Mouse (Mus musculus) CH12.LX (cell line): ENCODE results near the gene Pgd.

Experiments
- CTCF ChIP-seq, 2 experiments: IDR thresholded peaks in 1 of 2; conservative IDR thresholded peaks in 1 of 2; 2 replicates each; pipeline ENCODE4 v1.5.1; 2011 to 2012; ENCODE audit warnings: low read depth in 2 of 2, low read length in 2 of 2, improper control_type of control experiment in 1 of 2, inconsistent platforms in 1 of 2, mild to moderate bottlenecking in 1 of 2, moderate library complexity in 1 of 2
- ELF1 ChIP-seq: IDR thresholded peaks from 2 replicates; pipeline ENCODE4 v1.6.1; 2014; ENCODE audit warnings: low read depth, mild to moderate bottlenecking, inconsistent platforms, low read length, improper control_type of control experiment
- EP300 ChIP-seq: IDR thresholded peaks from 2 replicates; pipeline ENCODE4 v1.6.1; 2011; ENCODE audit warnings: low read length, improper control_type of control experiment
- JUND ChIP-seq: conservative IDR thresholded peaks from 2 replicates; pipeline ENCODE4 v1.6.1; 2011; ENCODE audit warnings: low read depth, low read length, improper control_type of control experiment
- MYC ChIP-seq: IDR thresholded peaks from 2 replicates; pipeline ENCODE4 v1.6.1; 2011; ENCODE audit warnings: low read depth, mild to moderate bottlenecking, improper control_type of control experiment, low read length
- POLR2A ChIP-seq: IDR thresholded peaks from 2 replicates; pipeline ENCODE4 v1.6.1; 2011; ENCODE audit warnings: low read depth, mild to moderate bottlenecking, improper control_type of control experiment, low read length
- TBP ChIP-seq: conservative IDR thresholded peaks from 2 replicates; pipeline ENCODE4 v1.6.1; 2011; ENCODE audit warnings: low read depth, low read length, improper control_type of control experiment
- ZC3H11A ChIP-seq: IDR thresholded peaks from 2 replicates; pipeline ENCODE4 v1.6.1; 2012; ENCODE audit warnings: low read depth, mild to moderate bottlenecking, inconsistent platforms, low read length, improper control_type of control experiment
- ZNF384 ChIP-seq: IDR thresholded peaks from 2 replicates; pipeline ENCODE4 v1.6.1; 2012; ENCODE audit warnings: low read depth, low read length, improper control_type of control experiment, inconsistent platforms

- TF ChIP-seq EP300 = no peak
- no peak for TF ChIP-seq ZNF384
- TF ChIP-seq MYC = no peak
- no peak for TF ChIP-seq ELF1
- TF ChIP-seq POLR2A = no peak
- no peak for TF ChIP-seq ZC3H11A
- TF ChIP-seq TBP = no peak
- TF ChIP-seq JUND = no peak
- TF ChIP-seq CTCF (conservative IDR thresholded peaks at IDR 0.05 in 1 of 2, IDR thresholded peaks at IDR 0.05 in 1 of 2; ENCODE audit: low read depth in 2 of 2, low read length in 2 of 2) = no peak
These were observed 39.9 kb downstream of the Pgd start, which contains the start of gene Cort for GRCm38 (mm10) chr4:149126663-149127062.
